Mouse (Mus musculus) left cerebral cortex, adult 2 months (tissue): ENCODE data around the gene Traf1. TPM values are rescaled to one million over a fixed set of nuclear protein-coding genes. Genes with fewer than 3 reads are reported as not detected.

Experiments used
- DNase-seq, 2 experiments: peaks; one replicate each; pipeline ENCODE4 v3.0.0; 2021 to 2022; ENCODE audit warnings: low spot score in 2 of 2, mixed read lengths in 1 of 2; ENCODE audit errors: extremely low spot score in 1 of 2
- H3K27ac ChIP-seq: fragments of 200-600 bp; 2 replicates; pipeline ENCODE4 v1.8.1; 2022
- H3K4me3 ChIP-seq: fragments of 200-600 bp; 2 replicates; pipeline ENCODE4 v1.8.1; 2022
- CTCF ChIP-seq: fragments of 200-600 bp; IDR thresholded peaks from 2 replicates; pipeline ENCODE4 v1.8.1; 2022; ENCODE audit warnings: antibody characterized with exemption, mild to moderate bottlenecking, moderate library complexity
- intact Hi-C: fragments of 180-260 bp; cut with DNase I; formaldehyde crosslinking; loops from one replicate; pipeline ENCODE4 v1.15.1; 2025
- long read RNA-seq, 2 experiments: library from polyadenylated mRNA; stranded (forward); transcript quantifications; one replicate each; pipeline ENCODE4 v2.0.0; 2021; ENCODE audit warnings: borderline mapping rate in 2 of 2
- total RNA-seq, 2 experiments: library from RNA; stranded (reverse); gene quantifications; 2 replicates each; pipeline ENCODE4 v1.2.3; 2021

The Traf1 gene
- 1 to 10 TPM; 1.3 to 1.6 TPM for total RNA-seq
- long read RNA-seq, experiment 1, partial matches to known transcripts: 0 of 1 reads
- long read RNA-seq, experiment 1, other reads (novel, unspliced or antisense): 1 of 1 reads
- long read RNA-seq, experiment 2: 0 reads

DNA sequence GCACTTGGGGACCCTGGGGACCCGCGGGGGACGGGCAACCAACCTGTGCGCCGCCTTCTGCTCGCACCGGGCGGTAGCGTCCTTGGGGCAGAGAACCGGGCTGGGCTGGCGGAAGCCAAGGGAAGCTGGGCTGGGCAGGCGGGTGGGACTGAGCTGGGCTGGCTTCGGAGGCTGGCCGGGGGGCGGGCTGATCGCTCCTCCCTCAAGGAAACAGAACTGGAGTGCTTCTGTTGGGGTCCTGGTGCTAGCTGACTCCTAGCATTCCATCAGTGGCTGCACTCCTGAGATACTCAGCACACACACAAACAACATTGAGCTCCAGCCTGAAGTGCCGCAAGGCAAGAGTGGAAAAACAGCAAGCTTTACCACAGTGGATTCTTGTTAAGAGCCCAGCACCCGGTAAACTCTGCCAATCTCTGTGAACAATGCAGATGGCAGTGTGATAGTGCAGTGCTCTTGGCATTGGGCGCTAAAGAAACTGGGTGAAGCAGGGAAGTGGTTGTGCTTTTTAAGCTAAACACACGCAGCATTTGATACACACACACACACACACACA, at the start of gene Traf1:
Traf1 (minus strand) TSS at position 292 of the 556 bp plus-strand sequence.
- DNase-seq: peak in 1 of 2 experiments; percentile 28
- intact Hi-C loops: no loop called here
- H3K27ac ChIP-seq: no peak within 1 kb of the TSS
- TF ChIP-seq CTCF: no peak
- peak within 1 kb of the TSS; percentile 24; the same call in 1 of the 2 replicates for H3K4me3 ChIP-seq

DNA sequence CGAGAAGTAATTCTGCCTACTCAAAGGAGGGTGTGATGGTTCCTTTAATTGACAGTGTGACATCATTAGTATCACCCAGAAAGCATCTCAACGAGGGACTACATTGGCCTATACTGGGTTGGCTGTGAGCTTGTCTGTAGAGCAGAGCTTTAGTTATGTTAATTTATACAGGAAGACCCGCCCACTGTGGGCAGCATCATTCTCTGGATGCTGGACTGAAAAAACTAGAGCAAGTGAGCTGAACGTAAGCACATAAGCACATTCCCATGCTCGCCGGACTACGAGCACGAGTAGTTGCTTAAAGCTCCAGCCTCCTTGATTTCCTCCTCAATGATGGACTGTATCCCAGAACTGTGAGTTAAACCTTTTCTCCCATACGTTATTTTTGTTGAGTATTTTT, 37.4 kb upstream of the Traf1 start:
- H3K27ac ChIP-seq: peak overlapping the region; percentile 5; the same call in 1 of the 2 replicates
- intact Hi-C loops: loop anchor here (2.0 kb wide), 1 partner anchor 16 kb away; no protein-coding TSS in a partner anchor
- DNase-seq: peak in 1 of 2 experiments; percentile 44
- no peak overlapping the region for H3K4me3 ChIP-seq
- no peak for TF ChIP-seq CTCF

DNA sequence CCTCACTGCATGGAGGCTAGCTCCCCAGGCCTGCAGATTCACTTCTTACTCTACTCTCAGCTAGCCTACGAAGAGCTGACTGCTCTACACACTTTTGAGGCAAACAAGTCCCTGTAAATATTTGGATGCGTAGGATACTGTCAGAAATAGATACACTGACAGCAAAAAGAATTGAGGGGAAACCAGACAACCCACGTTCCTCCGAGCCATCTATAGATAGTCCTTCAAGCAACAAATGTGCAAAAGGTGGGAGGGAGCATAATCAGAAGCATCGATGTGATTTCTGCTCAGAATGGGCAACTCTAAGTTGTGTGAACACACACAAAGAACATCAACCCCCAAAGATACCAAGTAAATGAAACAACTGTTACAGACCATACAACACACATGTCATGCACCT, 34.9 kb upstream of the Traf1 start:
- Histone ChIP-seq H3K27ac (no peak overlapping the region), H3K4me3 (no peak overlapping the region)
- intact Hi-C loops: no loop called here
- DNase-seq: no peak
- no peak for TF ChIP-seq CTCF

- no peak overlapping the region for H3K27ac ChIP-seq
- no peak for DNase-seq
- intact Hi-C loops: no loop called here
These were observed 32.3 kb upstream of the Traf1 start for GRCm38 (mm10) chr2:34993696-34994356.

GRCm38 (mm10) chr2:34992729-34993695, 31.4 kb upstream of the Traf1 start:
- no peak for TF ChIP-seq CTCF
- Histone ChIP-seq H3K4me3 (no peak overlapping the region), H3K27ac (no peak overlapping the region; the same call in 1 of the 2 replicates)
- intact Hi-C loops: no loop called here
- peak in 1 of 2 experiments; percentile 28 for DNase-seq

More at GRCm38 (mm10) chr2:34993696-34994356, 32.3 kb upstream of the Traf1 start:
- H3K4me3 ChIP-seq: no peak overlapping the region
- no peak for TF ChIP-seq CTCF

DNA sequence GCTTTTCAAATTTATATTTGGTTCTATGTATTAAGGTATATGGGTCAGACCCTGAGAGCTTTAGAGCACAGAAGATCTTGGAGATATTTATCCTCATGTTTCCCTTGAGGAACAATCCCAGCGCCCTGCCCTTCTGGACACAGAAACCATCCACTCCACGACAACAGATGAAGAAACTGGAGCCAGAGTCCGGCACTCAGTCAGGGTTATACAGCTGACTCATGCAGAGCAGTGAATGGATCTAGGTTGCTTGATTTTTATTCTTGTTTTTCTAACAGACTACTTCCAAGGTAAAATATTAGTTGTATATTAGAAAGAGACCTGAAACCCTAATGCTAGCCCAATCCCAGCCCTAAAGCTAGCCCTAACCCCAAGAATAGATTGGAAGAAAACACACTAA, 30.4 kb upstream of the Traf1 start:
- TF ChIP-seq CTCF: no peak
- no peak for DNase-seq
- intact Hi-C loops: no loop called here
- no peak overlapping the region for H3K4me3 ChIP-seq
- H3K27ac ChIP-seq: no peak overlapping the region

- H3K27ac ChIP-seq: no peak overlapping the region
- DNase-seq: no peak
- intact Hi-C loops: no loop called here
- TF ChIP-seq CTCF: no peak
- no peak overlapping the region for H3K4me3 ChIP-seq
These were observed 28.2 kb upstream of the Traf1 start for GRCm38 (mm10) chr2:34989749-34990148.

- Histone ChIP-seq H3K27ac (no peak overlapping the region), H3K4me3 (no peak overlapping the region)
- TF ChIP-seq CTCF: no peak
- intact Hi-C loops: no loop called here
- no peak for DNase-seq
These were observed 26.0 kb upstream of the Traf1 start for GRCm38 (mm10) chr2:34987595-34987994.

DNA sequence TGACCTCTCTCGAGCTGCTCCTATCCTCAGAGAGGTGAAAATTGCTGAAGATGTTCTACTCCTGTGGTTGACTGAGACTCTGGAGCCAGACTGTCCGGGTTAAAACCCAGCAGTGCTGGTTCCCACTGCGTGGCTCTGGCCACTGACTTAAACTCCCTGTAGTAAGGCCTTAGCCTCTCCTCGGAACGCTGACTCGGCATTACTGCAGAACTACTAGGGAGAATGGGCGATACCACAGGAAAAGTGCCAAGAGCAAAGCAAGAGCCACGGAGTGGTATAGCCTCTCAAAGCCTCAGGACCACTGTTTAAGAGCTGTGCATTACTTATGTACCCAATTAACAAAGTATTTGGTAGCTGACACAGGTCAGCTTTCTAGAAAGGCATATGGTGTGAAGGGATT, 23.3 kb upstream of the Traf1 start:
- Histone ChIP-seq H3K27ac (no peak overlapping the region), H3K4me3 (no peak overlapping the region)
- intact Hi-C loops: no loop called here
- TF ChIP-seq CTCF: no peak
- no peak for DNase-seq

GRCm38 (mm10) chr2:34982906-34983698, 21.5 kb upstream of the Traf1 start:
- intact Hi-C loops: loop anchor here (2.0 kb wide), 1 partner anchor 16 kb away; no protein-coding TSS in a partner anchor
- no peak overlapping the region for H3K4me3 ChIP-seq
- DNase-seq: no peak
- TF ChIP-seq CTCF: no peak
- H3K27ac ChIP-seq: no peak overlapping the region
